ENCODE assay signal across 7 mouse cellular contexts in genomic region chr1:86586992-86587391, GRCm38 (mm10). TPM values are rescaled to one million over a fixed set of nuclear protein-coding genes. Genes with fewer than 3 reads are reported as not detected.
DNase-seq lines count a peak whose midpoint lies in the region; ATAC-seq and TF ChIP-seq lines count a peak whose summit lies in the region.

No protein-coding gene starts in this region.

- H3K9me3 ChIP-seq in embryonic facial prominence, embryonic 10.5 days: no peaks in the 10 kb centered on the region
- H3K9me3 ChIP-seq in intestine, postnatal 0 days (ENCODE audit: control insufficient read depth): no peaks in the 10 kb centered on the region
- H3K9me3 ChIP-seq in limb, embryonic 10.5 days (replicated peaks): no peaks in the 10 kb centered on the region
- H3K9me3 ChIP-seq in midbrain, embryonic 13.5 days: no peaks in the 10 kb centered on the region

- no peak for TF ChIP-seq CTCF in intestine, postnatal 0 days (IDR thresholded peaks at IDR 0.05; ENCODE audit: low read depth)

- no peaks in the 10 kb centered on the region for H3K27me3 ChIP-seq in embryonic facial prominence, embryonic 10.5 days (replicated peaks; ENCODE audit: low read depth, poor library complexity, severe bottlenecking)
- no peaks in the 10 kb centered on the region for H3K27me3 ChIP-seq in intestine, postnatal 0 days (replicated peaks; ENCODE audit: control insufficient read depth, insufficient read depth, low read length)
- H3K27me3 ChIP-seq in limb, embryonic 10.5 days (ENCODE audit: low read depth, poor library complexity, severe bottlenecking): no peaks in the 10 kb centered on the region
- H3K27me3 ChIP-seq in midbrain, embryonic 13.5 days: no peaks in the 10 kb centered on the region

- H3K4me2 ChIP-seq in intestine, postnatal 0 days (replicated peaks; ENCODE audit: low read depth): peak overlapping the region; percentile 87
- peak overlapping the region; percentile 88 for H3K4me2 ChIP-seq in midbrain, embryonic 13.5 days (replicated peaks)

- H3K4me1 ChIP-seq in embryonic facial prominence, embryonic 10.5 days: peaks cover 25% of the 10 kb centered on the region
- no peaks in the 10 kb centered on the region for H3K4me1 ChIP-seq in intestine, postnatal 0 days (replicated peaks; ENCODE audit: control insufficient read depth, insufficient read depth, low read length)
- H3K4me1 ChIP-seq in limb, embryonic 10.5 days: peaks cover 23% of the 10 kb centered on the region
- peaks cover 24% of the 10 kb centered on the region for H3K4me1 ChIP-seq in midbrain, embryonic 13.5 days (replicated peaks)

- peaks cover 29% of the 10 kb centered on the region for H3K36me3 ChIP-seq in embryonic facial prominence, embryonic 10.5 days (replicated peaks)
- H3K36me3 ChIP-seq in intestine, postnatal 0 days (ENCODE audit: control insufficient read depth, insufficient read depth): peaks cover 13% of the 10 kb centered on the region; the same call in 1 of the 2 replicates
- peaks cover 31% of the 10 kb centered on the region for H3K36me3 ChIP-seq in limb, embryonic 10.5 days
- H3K36me3 ChIP-seq in midbrain, embryonic 13.5 days: peaks cover 12% of the 10 kb centered on the region; the same call in 1 of the 2 replicates

- H3K4me3 ChIP-seq in embryonic facial prominence, embryonic 10.5 days: peak overlapping the region; percentile 93
- H3K4me3 ChIP-seq in intestine, postnatal 0 days (ENCODE audit: low read depth, low read length): peak overlapping the region; percentile 84
- H3K4me3 ChIP-seq in limb, embryonic 10.5 days: peak overlapping the region; percentile 78
- H3K4me3 ChIP-seq in midbrain, embryonic 13.5 days (replicated peaks): peak overlapping the region; percentile 94

- 0% methylated on average over 26 of the region's 26 CpGs for WGBS in embryonic facial prominence, embryonic 10.5 days
- under 1% methylated on average over 26 of the region's 26 CpGs for WGBS in intestine, postnatal 0 days
- WGBS in limb, embryonic 10.5 days: under 1% methylated on average over 26 of the region's 26 CpGs
- under 1% methylated on average over 26 of the region's 26 CpGs for WGBS in midbrain, embryonic 13.5 days

- H3K9ac ChIP-seq in intestine, postnatal 0 days (ENCODE audit: low read depth, low read length): peak overlapping the region; percentile 72
- peak overlapping the region; percentile 90 for H3K9ac ChIP-seq in midbrain, embryonic 13.5 days (replicated peaks)

- H3K27ac ChIP-seq in embryonic facial prominence, embryonic 10.5 days (replicated peaks): peak overlapping the region; percentile 86
- H3K27ac ChIP-seq in intestine, postnatal 0 days (ENCODE audit: low read depth, low read length): 0 out of 2 replicates have a peak overlapping the region, but pooled peaks have one; percentile 16
- peak overlapping the region; percentile 82 for H3K27ac ChIP-seq in limb, embryonic 10.5 days
- H3K27ac ChIP-seq in midbrain, embryonic 13.5 days: peak overlapping the region; percentile 65; the same call in 1 of the 2 replicates

- ATAC-seq in intestine, postnatal 0 days: peak; percentile 21; the same call in 1 of the 2 replicates
- peak; percentile 35 for ATAC-seq in midbrain, embryonic 13.5 days

- peak; percentile 62 for DNase-seq in adrenal gland, adult 8-10 months
- DNase-seq in embryonic facial prominence, embryonic 10.5 days (ENCODE audit: low spot score): peak; percentile 87
- DNase-seq in gonadal fat pad, adult 2 months (ENCODE audit: low read depth): peak; percentile 17
- peak; percentile 89 for DNase-seq in limb, embryonic 10.5 days (ENCODE audit: low spot score)
- peak; percentile 65 for DNase-seq in spleen, adult 12 weeks (ENCODE audit: low spot score)

RNA-seq across cellular contexts. Expression of gene Cops7b, which starts 4.3 kb away (rescaled TPM):
- 10 to 100 TPM; 13.1 to 16.3 (median 14.6) TPM for total RNA-seq in adrenal gland, adult 8-10 months (2022)
- 74.1 and 75.7 TPM in 2 replicates for polyA plus RNA-seq in embryonic facial prominence, embryonic 10.5 days (2016; fragmentation: Nextera tagmentation; extraction: Ambion mirVana)
- 28.3 and 31.2 TPM in 2 replicates for polyA plus RNA-seq in gonadal fat pad, adult 2 months (2012; rRNA removed)
- polyA plus RNA-seq in intestine, postnatal 0 days (2015; fragmentation: Nextera tagmentation; extraction: Ambion mirVana): 14.2 and 15.7 TPM in 2 replicates
- polyA plus RNA-seq in limb, embryonic 10.5 days (2016; fragmentation: Nextera tagmentation; extraction: Ambion mirVana): 77.0 and 79.9 TPM in 2 replicates
- polyA plus RNA-seq in midbrain, embryonic 13.5 days (2015; fragmentation: Nextera tagmentation; extraction: Ambion mirVana): 67.0 and 70.2 TPM in 2 replicates

RNA-seq across cellular contexts. Expression of gene Pde6d, which starts 4.6 kb away (rescaled TPM):
- total RNA-seq in adrenal gland, adult 8-10 months (2022): 10 to 100 TPM; 36.8 to 47.2 (median 42.3) TPM
- 60.8 and 61.2 TPM in 2 replicates for polyA plus RNA-seq in embryonic facial prominence, embryonic 10.5 days (2016; fragmentation: Nextera tagmentation; extraction: Ambion mirVana)
- polyA plus RNA-seq in gonadal fat pad, adult 2 months (2012; rRNA removed): 15.7 and 17.5 TPM in 2 replicates
- 41.9 and 42.6 TPM in 2 replicates for polyA plus RNA-seq in intestine, postnatal 0 days (2015; fragmentation: Nextera tagmentation; extraction: Ambion mirVana)
- polyA plus RNA-seq in limb, embryonic 10.5 days (2016; fragmentation: Nextera tagmentation; extraction: Ambion mirVana): 60.5 and 74.6 TPM in 2 replicates
- 86.6 and 90.2 TPM in 2 replicates for polyA plus RNA-seq in midbrain, embryonic 13.5 days (2015; fragmentation: Nextera tagmentation; extraction: Ambion mirVana)

Comparison
In these comparisons a context has a peak if more than half of its experiments do, and no peak if none do; other contexts are left out.
1. Peak in every context shown above with its lines: DNase-seq, ATAC-seq, H3K4me3 ChIP-seq and H3K27ac ChIP-seq.
2. DNase-seq: peak in every context shown above with its lines; median percentile 89 in limb, embryonic 10.5 days; 87 in embryonic facial prominence, embryonic 10.5 days; 65 in spleen, adult 12 weeks; 62 in adrenal gland, adult 8-10 months; 17 in gonadal fat pad, adult 2 months.
3. H3K27ac ChIP-seq: peak in every context shown above with its lines; median percentile 86 in embryonic facial prominence, embryonic 10.5 days; 82 in limb, embryonic 10.5 days; 65 in midbrain, embryonic 13.5 days; 16 in intestine, postnatal 0 days.